Mouse (Mus musculus): ENCODE measurements around the gene Chchd6. TPM values are rescaled to one million over a fixed set of nuclear protein-coding genes. Genes with fewer than 3 reads are reported as not detected.

Chchd6 gene
- polyA plus RNA-seq, 1 experiment from 2014 or later, result 8.8 TPM

GRCm38 (mm10) chr6:89402406-89402805 is 193.0 kb downstream of the Chchd6 start:
- Histone ChIP-seq H3K27ac (ENCODE audit: low read depth) (no peak overlapping the region), H3K4me2 (ENCODE audit: low read depth, low read length) (no peak overlapping the region), H3K36me3 (replicated peaks; ENCODE audit: insufficient read depth, low read length) (no peaks in the 10 kb centered on the region), H3K9me3 (ENCODE audit: low read length) (no peaks in the 10 kb centered on the region), H3K4me3 (ENCODE audit: low read depth, low read length) (no peak overlapping the region), H3K9ac (replicated peaks) (no peak overlapping the region), H3K27me3 (ENCODE audit: insufficient read depth, low read length) (no peaks in the 10 kb centered on the region), H3K4me1 (ENCODE audit: insufficient read depth) (no peaks in the 10 kb centered on the region)
- DNase-seq, result no peak
- WGBS (ENCODE audit: insufficient replicate concordance), result 78% methylated on average over 2 of the region's 2 CpGs
- TF ChIP-seq CTCF (IDR thresholded peaks at IDR 0.05; ENCODE audit: low read depth) (no peak), EP300 (IDR thresholded peaks at IDR 0.05; ENCODE audit: low read depth) (no peak)
- ATAC-seq, result no peak

DNA sequence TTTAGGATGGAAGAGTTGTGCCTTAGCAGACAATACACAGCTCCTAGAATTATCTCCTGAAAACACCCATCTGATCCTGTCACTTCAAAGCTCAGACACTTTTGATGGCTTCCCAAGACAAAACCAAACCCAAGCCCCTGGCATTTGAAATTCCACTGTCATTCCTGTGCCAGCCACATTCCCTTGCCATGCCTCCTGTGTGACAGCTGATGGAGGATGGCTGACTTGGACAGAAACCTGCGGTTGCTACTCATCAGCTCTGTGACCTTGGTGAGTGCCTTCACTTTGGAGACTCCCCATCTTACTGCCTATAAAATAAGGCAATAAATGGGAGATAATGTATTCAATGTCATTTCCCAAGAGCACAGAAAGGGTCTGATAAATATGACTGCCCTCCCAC is 195.9 kb downstream of the Chchd6 start:
- no peak for TF ChIP-seq EP300 (IDR thresholded peaks at IDR 0.05; ENCODE audit: low read depth)
- no peak for TF ChIP-seq CTCF (IDR thresholded peaks at IDR 0.05; ENCODE audit: low read depth)

GRCm38 (mm10) chr6:89397919-89398318 is 197.5 kb downstream of the Chchd6 start:
- ATAC-seq (no peak), DNase-seq (no peak)
- H3K27me3 ChIP-seq (ENCODE audit: insufficient read depth, low read length), result no peaks in the 10 kb centered on the region
- TF ChIP-seq CTCF (IDR thresholded peaks at IDR 0.05; ENCODE audit: low read depth), result no peak
- no peak overlapping the region for H3K9ac ChIP-seq (replicated peaks)
- no peaks in the 10 kb centered on the region for H3K36me3 ChIP-seq (replicated peaks; ENCODE audit: insufficient read depth, low read length)
- WGBS (ENCODE audit: insufficient replicate concordance), result 53% methylated on average over 4 of the region's 4 CpGs
- H3K4me2 ChIP-seq (ENCODE audit: low read depth, low read length), result no peak overlapping the region
- H3K4me1 ChIP-seq (ENCODE audit: insufficient read depth), result no peaks in the 10 kb centered on the region
- no peaks in the 10 kb centered on the region for H3K9me3 ChIP-seq (ENCODE audit: low read length)
- no peak overlapping the region for H3K4me3 ChIP-seq (ENCODE audit: low read depth, low read length)
- no peak overlapping the region for H3K27ac ChIP-seq (ENCODE audit: low read depth)

More for the DNA sequence above, 195.9 kb downstream of the Chchd6 start:
- H3K4me2 ChIP-seq (ENCODE audit: low read depth, low read length), result no peak overlapping the region
- no peaks in the 10 kb centered on the region for H3K9me3 ChIP-seq (ENCODE audit: low read length)
- H3K4me3 ChIP-seq (ENCODE audit: low read depth, low read length), result no peak overlapping the region
- DNase-seq (no peak), ATAC-seq (no peak)
- no peak overlapping the region for H3K9ac ChIP-seq (replicated peaks)
- no peak overlapping the region for H3K27ac ChIP-seq (ENCODE audit: low read depth)
- no peaks in the 10 kb centered on the region for H3K27me3 ChIP-seq (ENCODE audit: insufficient read depth, low read length)
- WGBS (ENCODE audit: insufficient replicate concordance), result 86% methylated on average over 1 of the region's 1 CpGs
- H3K4me1 ChIP-seq (ENCODE audit: insufficient read depth), result no peaks in the 10 kb centered on the region
- no peaks in the 10 kb centered on the region for H3K36me3 ChIP-seq (replicated peaks; ENCODE audit: insufficient read depth, low read length)

DNA sequence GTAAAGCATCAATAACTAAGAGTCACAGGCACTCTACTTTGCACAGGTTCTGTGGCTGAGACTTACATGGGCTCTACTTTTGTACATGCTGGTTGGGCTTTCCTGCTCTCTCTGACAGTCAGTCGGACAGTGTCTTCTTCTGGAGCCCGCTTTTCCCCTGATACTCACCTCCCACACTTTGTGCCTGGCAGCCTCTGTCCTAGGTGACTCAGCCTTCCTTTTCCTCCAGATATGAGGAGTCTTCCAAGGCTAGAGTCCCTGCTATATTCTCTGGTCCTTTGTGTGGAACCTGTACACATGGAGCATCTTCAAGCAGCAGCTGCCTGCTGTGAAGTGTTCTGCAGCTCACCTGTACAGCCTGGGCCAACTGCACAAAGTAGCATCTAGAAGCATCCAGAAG is 201.6 kb downstream of the Chchd6 start:
- Histone ChIP-seq H3K36me3 (replicated peaks; ENCODE audit: insufficient read depth, low read length) (no peaks in the 10 kb centered on the region), H3K4me2 (ENCODE audit: low read depth, low read length) (no peak overlapping the region), H3K9me3 (ENCODE audit: low read length) (no peaks in the 10 kb centered on the region), H3K4me3 (ENCODE audit: low read depth, low read length) (no peak overlapping the region), H3K27ac (ENCODE audit: low read depth) (no peak overlapping the region), H3K4me1 (ENCODE audit: insufficient read depth) (no peaks in the 10 kb centered on the region), H3K27me3 (ENCODE audit: insufficient read depth, low read length) (no peaks in the 10 kb centered on the region), H3K9ac (replicated peaks) (no peak overlapping the region)
- TF ChIP-seq CTCF (IDR thresholded peaks at IDR 0.05; ENCODE audit: low read depth) (no peak), EP300 (IDR thresholded peaks at IDR 0.05; ENCODE audit: low read depth) (no peak)
- WGBS (ENCODE audit: insufficient replicate concordance), result 69% methylated on average over 2 of the region's 2 CpGs
- DNase-seq, result no peak
- ATAC-seq, result no peak

- DNase-seq (no peak), ATAC-seq (no peak)
- Histone ChIP-seq H3K9me3 (ENCODE audit: low read length) (no peaks in the 10 kb centered on the region), H3K4me1 (ENCODE audit: insufficient read depth) (no peaks in the 10 kb centered on the region), H3K27me3 (ENCODE audit: insufficient read depth, low read length) (no peaks in the 10 kb centered on the region), H3K4me3 (ENCODE audit: low read depth, low read length) (no peak overlapping the region), H3K9ac (replicated peaks) (no peak overlapping the region), H3K36me3 (replicated peaks; ENCODE audit: insufficient read depth, low read length) (no peaks in the 10 kb centered on the region), H3K27ac (ENCODE audit: low read depth) (no peak overlapping the region), H3K4me2 (ENCODE audit: low read depth, low read length) (no peak overlapping the region)
- TF ChIP-seq EP300 (IDR thresholded peaks at IDR 0.05; ENCODE audit: low read depth) (no peak), CTCF (IDR thresholded peaks at IDR 0.05; ENCODE audit: low read depth) (no peak)
- whole genome bisulfite sequencing (ENCODE audit: insufficient replicate concordance), result 60% methylated on average over 2 of the region's 2 CpGs
Measured at GRCm38 (mm10) chr6:89392213-89392612, 203.2 kb downstream of the Chchd6 start.

DNA sequence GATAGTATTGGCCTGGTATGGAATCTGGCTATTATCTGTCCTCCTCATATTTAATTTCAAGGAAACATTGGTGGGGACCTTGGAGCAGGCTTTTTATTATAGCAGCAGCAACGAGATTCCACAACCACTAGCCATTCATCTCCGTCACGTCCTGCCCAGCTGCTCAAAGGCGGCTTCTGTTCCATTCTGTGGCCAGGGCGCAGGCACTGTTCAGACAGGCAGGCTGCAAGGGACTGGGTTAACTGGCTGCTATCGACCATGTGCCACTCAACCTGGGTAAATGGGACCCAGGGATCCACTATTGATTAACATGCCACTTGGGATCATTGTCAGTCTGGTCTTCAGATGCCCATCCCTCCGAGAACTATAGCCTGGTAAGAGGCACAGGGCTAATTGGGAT is 205.7 kb downstream of the Chchd6 start:
- Histone ChIP-seq H3K36me3 (replicated peaks; ENCODE audit: insufficient read depth, low read length) (no peaks in the 10 kb centered on the region), H3K4me3 (ENCODE audit: low read depth, low read length) (no peak overlapping the region), H3K4me1 (ENCODE audit: insufficient read depth) (no peaks in the 10 kb centered on the region), H3K27ac (ENCODE audit: low read depth) (no peak overlapping the region), H3K9me3 (ENCODE audit: low read length) (no peaks in the 10 kb centered on the region), H3K4me2 (ENCODE audit: low read depth, low read length) (no peak overlapping the region), H3K27me3 (ENCODE audit: insufficient read depth, low read length) (no peaks in the 10 kb centered on the region), H3K9ac (replicated peaks) (no peak overlapping the region)
- 74% methylated on average over 7 of the region's 7 CpGs for WGBS (ENCODE audit: insufficient replicate concordance)
- no peak for ATAC-seq
- no peak for DNase-seq
- no peak for TF ChIP-seq EP300 (IDR thresholded peaks at IDR 0.05; ENCODE audit: low read depth)
- TF ChIP-seq CTCF (IDR thresholded peaks at IDR 0.05; ENCODE audit: low read depth), result no peak

DNA sequence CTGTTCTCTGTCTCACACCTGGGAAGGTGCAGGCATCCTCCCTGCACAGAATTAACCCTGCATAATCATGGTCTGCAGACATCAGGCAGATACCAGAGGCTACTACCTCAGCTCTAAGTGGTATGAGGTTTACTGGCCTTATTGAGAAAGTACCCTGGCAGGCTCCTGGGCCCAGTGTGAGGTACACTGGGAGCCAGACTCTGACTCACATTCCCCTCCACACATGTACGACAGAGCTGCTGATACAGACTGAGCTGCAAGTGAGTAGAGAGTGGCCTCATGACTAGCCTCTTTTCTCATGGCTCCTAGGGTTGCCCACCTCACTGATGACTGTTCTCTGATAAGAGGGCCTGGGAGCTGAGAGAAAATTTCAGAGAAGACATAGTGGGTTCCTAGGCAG is 208.5 kb downstream of the Chchd6 start:
- no peak overlapping the region for H3K4me2 ChIP-seq (ENCODE audit: low read depth, low read length)
- TF ChIP-seq EP300 (IDR thresholded peaks at IDR 0.05; ENCODE audit: low read depth) (no peak), CTCF (IDR thresholded peaks at IDR 0.05; ENCODE audit: low read depth) (no peak)
- WGBS (ENCODE audit: insufficient replicate concordance), result 57% methylated on average over 1 of the region's 1 CpGs

More for the DNA sequence above, 208.5 kb downstream of the Chchd6 start:
- H3K4me1 ChIP-seq (ENCODE audit: insufficient read depth), result peaks cover under 1% of the 10 kb centered on the region; the same call in 1 of the 2 replicates
- no peaks in the 10 kb centered on the region for H3K36me3 ChIP-seq (replicated peaks; ENCODE audit: insufficient read depth, low read length)
- no peak overlapping the region for H3K4me3 ChIP-seq (ENCODE audit: low read depth, low read length)
- H3K27me3 ChIP-seq (ENCODE audit: insufficient read depth, low read length), result no peaks in the 10 kb centered on the region
- DNase-seq (no peak), ATAC-seq (no peak)
- no peak overlapping the region for H3K9ac ChIP-seq (replicated peaks)
- H3K27ac ChIP-seq (ENCODE audit: low read depth), result no peak overlapping the region
- H3K9me3 ChIP-seq (ENCODE audit: low read length), result no peaks in the 10 kb centered on the region

Data from liver, postnatal 0 days (tissue).